Mouse (Mus musculus) brain, adult 10 weeks (tissue): Measurements from ENCODE around the gene Stra6. TPM values are rescaled to one million over a fixed set of nuclear protein-coding genes. Genes with fewer than 3 reads are reported as not detected.

Experiments used
- polyA plus RNA-seq: library from polyadenylated mRNA; stranded (reverse); fragments of 350-450 nt; fragmentation: Illumina TruSeq; extraction: RNeasy Lipid Tissue Mini Kit (QIAGEN cat#74804); gene quantifications from one replicate; pipeline ENCODE4 v1.2.3, GENCODE M21; 2015; ENCODE audit warnings: low read depth, low replicate concordance

Gene Stra6
- 3.4 TPM for polyA plus RNA-seq

DNA sequence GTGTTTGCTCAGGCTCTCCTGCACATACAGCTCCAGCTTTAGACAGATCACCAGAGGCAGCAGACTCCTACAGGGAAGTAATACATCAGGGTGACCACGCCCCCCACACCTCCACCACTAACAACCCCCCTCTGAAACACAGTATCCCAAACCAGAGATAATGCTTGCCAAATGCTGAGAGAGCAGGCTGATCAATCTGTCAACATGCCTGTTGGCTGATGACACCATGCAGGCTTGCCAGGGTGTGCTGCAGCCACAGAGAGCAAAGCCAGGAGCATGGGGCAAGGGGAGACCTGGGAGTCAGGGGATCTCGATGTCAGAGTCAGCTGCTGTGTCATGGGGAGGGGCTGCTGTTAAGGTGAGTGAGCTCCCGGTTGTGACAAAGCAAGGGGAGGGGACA lies at the start of gene Stra6:
TSS of gene Stra6 (plus strand) at position 258 of the 400 bp plus-strand sequence.

DNA sequence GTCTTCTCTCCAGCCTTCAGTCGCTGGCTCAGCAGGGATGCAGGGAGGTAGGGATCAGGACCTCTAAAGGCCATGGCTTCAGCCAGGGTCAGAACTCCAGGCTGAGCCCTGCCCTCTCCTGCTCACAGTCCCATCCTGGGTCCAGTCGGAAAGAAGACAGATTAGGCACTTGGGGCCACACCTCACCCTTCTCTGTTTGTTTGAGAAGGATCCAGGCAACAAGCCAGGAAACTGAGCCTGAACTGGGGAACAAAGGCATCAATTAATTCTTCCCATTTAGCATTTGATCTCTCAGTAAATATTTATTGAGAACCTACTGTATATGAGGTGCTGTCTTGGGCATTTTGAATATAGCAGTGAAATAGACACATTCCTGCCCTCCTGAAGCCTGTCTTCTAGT lies 55.1 kb downstream of the Stra6 start, which contains the start of gene Ccdc33:
TSS of gene Ccdc33 (minus strand) at position 153 of the 400 bp plus-strand sequence.

Other genes starting within 250 kb of the Stra6 start
- 5.7 TPM for gene Arid3b, start 227.0 kb upstream of the Stra6 start, polyA plus RNA-seq
- 116 TPM for gene Ubl7, start 152.8 kb upstream of the Stra6 start, polyA plus RNA-seq
- 147 TPM for gene Sema7a, start 123.7 kb upstream of the Stra6 start, polyA plus RNA-seq
- gene Cyp11a1, start 57.4 kb upstream of the Stra6 start, polyA plus RNA-seq: 5.6 TPM
- gene Ccdc33, start 55.0 kb downstream of the Stra6 start, polyA plus RNA-seq: 2.5 TPM
- gene Islr, start 140.5 kb downstream of the Stra6 start, polyA plus RNA-seq: 12.1 TPM
- 34.3 TPM for gene Islr2, start 140.5 kb downstream of the Stra6 start, polyA plus RNA-seq
- 8.1 TPM for gene Pml, start 186.0 kb downstream of the Stra6 start, polyA plus RNA-seq
- gene Stoml1, start 189.4 kb downstream of the Stra6 start, polyA plus RNA-seq: 76.6 TPM
- gene Loxl1, start 249.4 kb downstream of the Stra6 start, polyA plus RNA-seq: 1.4 TPM